Mouse (Mus musculus): ENCODE results near the gene 6030445D17Rik. TPM values are rescaled to one million over a fixed set of nuclear protein-coding genes. Genes with fewer than 3 reads are reported as not detected.

Gene 6030445D17Rik
- polyA plus RNA-seq (2015; fragmentation: Nextera tagmentation; extraction: Ambion mirVana), result 0.51 and 0.67 TPM in 2 replicates

GRCm38 (mm10) chr4:136462086-136462838 is at the start of gene 6030445D17Rik:
Gene 6030445D17Rik, plus strand, starts transcription at chr4:136462250.

GRCm38 (mm10) chr4:136423224-136423623 is 38.8 kb upstream of the 6030445D17Rik start, which contains the start of gene Htr1d:
Gene Htr1d, plus strand, starts transcription at chr4:136423524.

GRCm38 (mm10) chr4:136469371-136469903 is 7.4 kb downstream of the 6030445D17Rik start, which contains the start of gene Luzp1:
Gene Luzp1, plus strand, starts transcription at chr4:136469761.

Other genes with a start within 250 kb of the 6030445D17Rik start
- 127 and 138 TPM in 2 replicates for gene Tcea3, start 214.5 kb upstream of the 6030445D17Rik start, polyA plus RNA-seq (2015; fragmentation: Nextera tagmentation; extraction: Ambion mirVana)
- 15.4 and 16.7 TPM in 2 replicates for gene Zfp46, start 177.6 kb upstream of the 6030445D17Rik start, polyA plus RNA-seq (2015; fragmentation: Nextera tagmentation; extraction: Ambion mirVana)
- 58.3 and 61.0 TPM in 2 replicates for gene Hnrnpr, start 151.3 kb upstream of the 6030445D17Rik start, polyA plus RNA-seq (2015; fragmentation: Nextera tagmentation; extraction: Ambion mirVana)
- gene Htr1d, start 38.7 kb upstream of the 6030445D17Rik start, polyA plus RNA-seq (2015; fragmentation: Nextera tagmentation; extraction: Ambion mirVana), result not detected in 2 replicates
- 40.7 and 43.6 TPM in 2 replicates for gene Luzp1, start 7.5 kb downstream of the 6030445D17Rik start, polyA plus RNA-seq (2015; fragmentation: Nextera tagmentation; extraction: Ambion mirVana)
- 15.1 and 15.7 TPM in 2 replicates for gene Kdm1a, start 140.5 kb downstream of the 6030445D17Rik start, polyA plus RNA-seq (2015; fragmentation: Nextera tagmentation; extraction: Ambion mirVana)
- gene Tex46, start 148.2 kb downstream of the 6030445D17Rik start, polyA plus RNA-seq (2015; fragmentation: Nextera tagmentation; extraction: Ambion mirVana), result not detected in 2 replicates
- gene Lactbl1, start 160.4 kb downstream of the 6030445D17Rik start, polyA plus RNA-seq (2015; fragmentation: Nextera tagmentation; extraction: Ambion mirVana), result not detected in 2 replicates